Comparison of ENCODE assay signal across 7 mouse cellular contexts in the genomic region with DNA sequence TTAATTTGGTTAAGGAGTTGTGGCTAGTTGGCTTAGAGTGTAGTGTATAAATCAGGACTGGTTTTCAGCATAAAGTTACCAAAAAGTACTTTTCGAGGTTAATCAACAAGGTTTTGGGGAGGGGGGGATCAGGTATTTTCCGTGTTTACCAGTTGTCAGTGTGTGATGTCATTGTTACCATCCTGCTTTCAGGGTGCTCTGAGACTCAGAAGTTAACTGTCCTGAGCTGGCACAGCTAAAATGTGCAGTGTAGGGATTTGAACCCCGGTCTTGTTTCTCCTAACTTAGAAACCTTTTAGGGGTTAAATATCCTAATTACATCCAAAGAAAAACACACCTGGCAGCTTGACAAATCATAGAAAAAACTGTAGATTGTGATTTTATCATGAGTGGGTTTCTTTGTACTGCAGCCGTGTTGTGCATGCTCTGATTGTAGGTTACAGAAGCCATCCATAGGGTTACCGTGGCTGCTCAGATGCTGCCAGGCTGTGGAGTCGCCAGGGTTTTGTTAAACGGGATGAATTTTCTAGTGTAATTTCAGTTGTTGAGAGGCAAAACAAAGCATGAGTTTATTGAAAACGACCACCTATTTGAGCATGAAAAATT. TPM values are rescaled to one million over a fixed set of nuclear protein-coding genes. Genes with fewer than 3 reads are reported as not detected.
A peak's percentile ranks its signal among the peaks of the same experiment; 100 is the strongest.
DNase-seq lines count a peak whose midpoint lies in the region; ATAC-seq and TF ChIP-seq lines count a peak whose summit lies in the region.

No protein-coding gene starts in this region.

- H3K4me1 ChIP-seq in embryonic facial prominence, embryonic 10.5 days: peaks cover 8% of the 10 kb centered on the region
- no peaks in the 10 kb centered on the region for H3K4me1 ChIP-seq in hindbrain, embryonic 11.5 days (replicated peaks; ENCODE audit: control insufficient read depth, insufficient read depth, low read length)
- peaks cover 31% of the 10 kb centered on the region for H3K4me1 ChIP-seq in midbrain, embryonic 15.5 days

- no peaks in the 10 kb centered on the region for H3K27me3 ChIP-seq in embryonic facial prominence, embryonic 10.5 days (replicated peaks; ENCODE audit: low read depth, poor library complexity, severe bottlenecking)
- no peaks in the 10 kb centered on the region for H3K27me3 ChIP-seq in hindbrain, embryonic 11.5 days (ENCODE audit: control insufficient read depth, insufficient read depth, low read length)
- H3K27me3 ChIP-seq in midbrain, embryonic 15.5 days (replicated peaks): no peaks in the 10 kb centered on the region

- H3K4me3 ChIP-seq in left cerebral cortex, adult 2 months: peak overlapping the region; percentile 70
- H3K4me3 ChIP-seq in embryonic facial prominence, embryonic 10.5 days: no peak overlapping the region
- H3K4me3 ChIP-seq in hindbrain, embryonic 11.5 days (ENCODE audit: low read depth, low read length): no peak overlapping the region
- peak overlapping the region; percentile 49 for H3K4me3 ChIP-seq in midbrain, embryonic 15.5 days

- TF ChIP-seq CTCF in left cerebral cortex, adult 2 months (IDR thresholded peaks at IDR 0.05): no peak

- H3K36me3 ChIP-seq in embryonic facial prominence, embryonic 10.5 days (replicated peaks): peaks cover 40% of the 10 kb centered on the region
- H3K36me3 ChIP-seq in hindbrain, embryonic 11.5 days (ENCODE audit: control insufficient read depth, insufficient read depth, low read length): peaks cover 7% of the 10 kb centered on the region; the same call in 1 of the 2 replicates
- H3K36me3 ChIP-seq in midbrain, embryonic 15.5 days (replicated peaks): peaks cover 7% of the 10 kb centered on the region

- intact Hi-C loops in left cerebral cortex, adult 2 months (cut with DNase I): loop anchor here (2.0 kb wide), 1 partner anchor 33 kb away; the partner anchor contains the start of gene Arid4a

- peak overlapping the region; percentile 90 for H3K27ac ChIP-seq in left cerebral cortex, adult 2 months
- peak overlapping the region; percentile 61 for H3K27ac ChIP-seq in embryonic facial prominence, embryonic 10.5 days (replicated peaks)
- H3K27ac ChIP-seq in hindbrain, embryonic 11.5 days (ENCODE audit: low read depth, low read length): peak overlapping the region; percentile 75
- H3K27ac ChIP-seq in midbrain, embryonic 15.5 days: peak overlapping the region; percentile 93

- H3K9ac ChIP-seq in hindbrain, embryonic 11.5 days (ENCODE audit: low read depth, low read length): peak overlapping the region; percentile 23; the same call in 1 of the 2 replicates
- peak overlapping the region; percentile 59 for H3K9ac ChIP-seq in midbrain, embryonic 15.5 days

- no peaks in the 10 kb centered on the region for H3K9me3 ChIP-seq in embryonic facial prominence, embryonic 10.5 days
- no peaks in the 10 kb centered on the region for H3K9me3 ChIP-seq in hindbrain, embryonic 11.5 days (ENCODE audit: control insufficient read depth, low read length)
- no peaks in the 10 kb centered on the region for H3K9me3 ChIP-seq in midbrain, embryonic 15.5 days

- peak; percentile 72; the same call in 1 of the 2 replicates for ATAC-seq in hindbrain, embryonic 11.5 days (ENCODE audit: low FRiP score)
- peak; percentile 68 for ATAC-seq in midbrain, embryonic 15.5 days (replicated peaks)

- peak overlapping the region; percentile 27; the same call in 1 of the 2 replicates for H3K4me2 ChIP-seq in hindbrain, embryonic 11.5 days (replicated peaks; ENCODE audit: low read depth, low read length)
- H3K4me2 ChIP-seq in midbrain, embryonic 15.5 days: peak overlapping the region; percentile 65

- DNase-seq in left cerebral cortex, adult 2 months (ENCODE audit: extremely low spot score in 1 of 2, low spot score in 2 of 2): no peak
- no peak for DNase-seq in left cerebral cortex, adult 18-20 months (ENCODE audit: low spot score in 2 of 2)
- no peak for DNase-seq in embryonic facial prominence, embryonic 10.5 days (ENCODE audit: low spot score)
- no peak for DNase-seq in hindbrain, embryonic 11.5 days (ENCODE audit: low spot score)
- DNase-seq in urinary bladder, postnatal 4 days (ENCODE audit: low spot score in 2 of 2): no peak
- DNase-seq in right cerebral cortex, postnatal 36 days (ENCODE audit: low spot score in 2 of 2): no peak

- 84% methylated on average over 8 of the region's 8 CpGs for WGBS in embryonic facial prominence, embryonic 10.5 days
- 69% methylated on average over 8 of the region's 8 CpGs for WGBS in hindbrain, embryonic 11.5 days
- 33% methylated on average over 8 of the region's 8 CpGs for WGBS in midbrain, embryonic 15.5 days

RNA-seq across cellular contexts. Expression of gene Arid4a, which starts 31.8 kb away (rescaled TPM):
- total RNA-seq in left cerebral cortex, adult 2 months (2021): 10 to 100 TPM; 35.2 to 36.4 TPM
- 10 to 100 TPM; 37.2 to 38.9 TPM for total RNA-seq in left cerebral cortex, adult 18-20 months (2021)
- 26.6 and 26.9 TPM in 2 replicates for polyA plus RNA-seq in embryonic facial prominence, embryonic 10.5 days (2016; fragmentation: Nextera tagmentation; extraction: Ambion mirVana)
- polyA plus RNA-seq in hindbrain, embryonic 11.5 days (2014; fragmentation: Nextera tagmentation; extraction: Ambion mirVana): 32.8 and 38.4 TPM in 2 replicates
- 43.9 and 45.3 TPM in 2 replicates for polyA plus RNA-seq in midbrain, embryonic 15.5 days (2015; fragmentation: Nextera tagmentation; extraction: Ambion mirVana)

Comparison
In these comparisons a context has a peak if more than half of its experiments do, and no peak if none do; other contexts are left out.
1. H3K4me3 ChIP-seq: peak in left cerebral cortex, adult 2 months (single experiment) and midbrain, embryonic 15.5 days (single experiment); none in embryonic facial prominence, embryonic 10.5 days (single experiment) and hindbrain, embryonic 11.5 days (single experiment).
2. Peak in every context shown above with its lines, with median percentiles within 50 percentile points of each other: H3K27ac ChIP-seq.